Mouse (Mus musculus) myocyte (in vitro differentiated cells): Measurements from ENCODE around the gene Arhgap28.

Experiments used
- MAX ChIP-seq: IDR thresholded peaks from one replicate; pipeline ENCODE4 v1.6.1; 2011; ENCODE audit warnings: low read depth, mild to moderate bottlenecking, control low read depth
- POLR2A ChIP-seq: IDR thresholded peaks from one replicate; pipeline ENCODE4 v1.6.1; 2011; ENCODE audit warnings: low read depth, mild to moderate bottlenecking, control low read depth, moderate library complexity; ENCODE audit not compliant: insufficient read length
- USF1 ChIP-seq: IDR thresholded peaks from one replicate; pipeline ENCODE4 v1.6.1; 2011; ENCODE audit warnings: low read depth, mild to moderate bottlenecking, control low read depth, moderate library complexity

GRCm38 (mm10) chr17:67976465-67976864, 27.5 kb downstream of the Arhgap28 start:
- no peak for TF ChIP-seq USF1
- TF ChIP-seq MAX: no peak
- no peak for TF ChIP-seq POLR2A
